Mouse (Mus musculus) limb, embryonic 12.5 days (tissue): Measurements from ENCODE around the gene Lnpk. TPM values are rescaled to one million over a fixed set of nuclear protein-coding genes. Genes with fewer than 3 reads are reported as not detected.

Experiments
- ATAC-seq: fragments of 200-750 bp; cut with Nextera tagmentation; 2 replicates; pipeline ENCODE4 v1.8.0; 2017; ENCODE audit warnings: low read depth, moderate TSS enrichment; ENCODE audit not compliant: insufficient number of reproducible peaks, insufficient read depth, low FRiP score, low TSS enrichment
- H3K27ac ChIP-seq: fragments of 300-500 bp; sonication (generic); 2 replicates; pipeline ENCODE4 v1.5.1; 2016; ENCODE audit warnings: mild to moderate bottlenecking, moderate library complexity
- H3K27me3 ChIP-seq: fragments of 300-500 bp; sonication (generic); 2 replicates; pipeline ENCODE4 v1.6.1; 2016; ENCODE audit warnings: mild to moderate bottlenecking, moderate library complexity
- H3K36me3 ChIP-seq: fragments of 300-500 bp; sonication (generic); 2 replicates; pipeline ENCODE4 v1.6.1; 2016; ENCODE audit warnings: mild to moderate bottlenecking, moderate library complexity
- H3K4me1 ChIP-seq: fragments of 300-500 bp; sonication (generic); replicated peaks from 2 replicates; pipeline ENCODE4 v1.6.1; 2016
- H3K4me2 ChIP-seq: fragments of 300-500 bp; sonication (generic); 2 replicates; pipeline ENCODE4 v1.6.1; 2016; ENCODE audit warnings: mild to moderate bottlenecking, moderate library complexity
- H3K4me3 ChIP-seq: fragments of 300-500 bp; sonication (generic); replicated peaks from 2 replicates; pipeline ENCODE4 v1.5.1; 2016; ENCODE audit warnings: mild to moderate bottlenecking
- H3K9ac ChIP-seq: fragments of 300-500 bp; sonication (generic); replicated peaks from 2 replicates; pipeline ENCODE4 v1.6.1; 2016; ENCODE audit warnings: mild to moderate bottlenecking, moderate library complexity
- H3K9me3 ChIP-seq: fragments of 300-500 bp; sonication (generic); 2 replicates; pipeline ENCODE4 v1.6.1; 2016; ENCODE audit warnings: mild to moderate bottlenecking, moderate library complexity
- WGBS: fragments of 180-500 bp; shearing (Covaris S2); methylation state at CpG from one replicate; pipeline ENCODE4 v1.1.7; 2016; 5-methylcytosine and 5-hydroxymethylcytosine counted together
- polyA plus RNA-seq: library from polyadenylated mRNA; unstranded; fragments of >200 nt; fragmentation: Nextera tagmentation; extraction: Ambion mirVana; gene quantifications from 2 replicates; pipeline ENCODE4 v1.2.1, GENCODE M21; 2016

The Lnpk gene
- polyA plus RNA-seq, 1 experiment from 2014 or later = 90.7 TPM

- H3K4me3 ChIP-seq = peak overlapping the region; percentile 97
- peak overlapping the region; percentile 95 for H3K9ac ChIP-seq
- peaks cover 9% of the 10 kb centered on the region for H3K4me1 ChIP-seq
- H3K27me3 ChIP-seq = no peaks in the 10 kb centered on the region
- peak; percentile 70; the same call in 1 of the 2 replicates for ATAC-seq
- H3K9me3 ChIP-seq = no peaks in the 10 kb centered on the region
- H3K36me3 ChIP-seq = no peaks in the 10 kb centered on the region
- peak overlapping the region; percentile 88 for H3K27ac ChIP-seq
- under 1% methylated on average over 55 of the region's 55 CpGs for WGBS
- peak overlapping the region; percentile 84 for H3K4me2 ChIP-seq
Observed at GRCm38 (mm10) chr2:74578146-74578842, 941 bp downstream of the Lnpk start.

DNA sequence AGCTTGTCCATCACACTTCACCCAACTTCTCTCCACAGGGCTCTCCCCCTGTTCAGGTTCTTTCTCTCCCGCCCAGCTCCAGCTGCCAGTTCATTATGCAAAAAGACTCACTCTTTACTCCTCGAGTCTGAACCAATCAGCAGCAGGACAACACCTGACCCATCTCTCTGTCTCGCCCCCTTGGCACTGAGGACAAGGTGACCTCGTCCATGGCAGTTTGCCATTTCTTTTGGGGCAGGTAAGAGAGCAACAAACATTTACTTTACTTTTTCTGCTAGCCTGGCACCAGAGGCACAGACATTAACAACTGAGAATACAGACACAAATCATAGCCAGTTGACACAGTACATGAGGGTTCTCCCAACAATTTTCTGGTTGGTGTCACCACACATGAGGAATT is 8.8 kb downstream of the Lnpk start:
- 75% methylated on average over 4 of the region's 4 CpGs for WGBS
- peaks cover 35% of the 10 kb centered on the region for H3K36me3 ChIP-seq
- no peaks in the 10 kb centered on the region for H3K27me3 ChIP-seq

DNA sequence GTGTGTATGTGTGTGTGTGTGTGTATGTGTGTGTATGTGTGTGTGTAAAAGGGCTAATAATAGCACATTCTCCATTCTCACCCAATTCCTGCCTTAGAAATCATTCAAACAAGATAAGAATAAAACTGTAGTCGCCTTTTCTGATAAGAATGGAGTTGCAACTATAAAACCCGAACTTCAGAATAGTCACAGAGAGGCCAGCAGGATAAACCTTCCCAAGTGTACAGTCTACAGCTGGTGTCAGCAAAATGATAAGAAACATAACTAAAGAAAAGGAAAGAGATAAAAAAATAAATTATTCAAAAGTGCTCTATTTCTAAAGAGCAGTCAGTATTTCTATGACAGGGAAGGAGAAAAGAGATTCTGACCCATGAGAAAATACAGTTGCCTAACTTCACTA is 19.4 kb downstream of the Lnpk start:
- WGBS = 94% methylated on average over 2 of the region's 2 CpGs
- no peak for ATAC-seq
- no peak overlapping the region for H3K27ac ChIP-seq

More for the DNA sequence above, 8.8 kb downstream of the Lnpk start:
- H3K27ac ChIP-seq = no peak overlapping the region
- H3K4me3 ChIP-seq = no peak overlapping the region
- H3K9ac ChIP-seq = no peak overlapping the region
- no peaks in the 10 kb centered on the region for H3K4me1 ChIP-seq
- no peaks in the 10 kb centered on the region for H3K9me3 ChIP-seq
- no peak for ATAC-seq
- no peak overlapping the region for H3K4me2 ChIP-seq

GRCm38 (mm10) chr2:74559092-74559491 is 20.1 kb downstream of the Lnpk start:
- Histone ChIP-seq H3K27me3 (no peaks in the 10 kb centered on the region), H3K4me2 (no peak overlapping the region), H3K4me3 (no peak overlapping the region), H3K9me3 (no peaks in the 10 kb centered on the region), H3K36me3 (peaks cover 34% of the 10 kb centered on the region), H3K4me1 (peaks cover 18% of the 10 kb centered on the region), H3K27ac (no peak overlapping the region), H3K9ac (no peak overlapping the region)
- ATAC-seq = no peak
- WGBS = 89% methylated on average over 2 of the region's 2 CpGs

More for the DNA sequence above, 19.4 kb downstream of the Lnpk start:
- no peak overlapping the region for H3K9ac ChIP-seq
- no peaks in the 10 kb centered on the region for H3K27me3 ChIP-seq
- H3K4me2 ChIP-seq = no peak overlapping the region
- no peaks in the 10 kb centered on the region for H3K9me3 ChIP-seq
- no peak overlapping the region for H3K4me3 ChIP-seq
- peaks cover 19% of the 10 kb centered on the region for H3K4me1 ChIP-seq
- H3K36me3 ChIP-seq = peaks cover 36% of the 10 kb centered on the region

GRCm38 (mm10) chr2:74557451-74557850 is 21.8 kb downstream of the Lnpk start:
- Histone ChIP-seq H3K4me2 (no peak overlapping the region), H3K27me3 (no peaks in the 10 kb centered on the region), H3K9me3 (0 out of 2 replicates have a peak, but pooled peaks cover 3% of the 10 kb centered on the region), H3K27ac (peak overlapping the region; percentile 57), H3K4me1 (peaks cover 16% of the 10 kb centered on the region), H3K9ac (no peak overlapping the region), H3K36me3 (peaks cover 38% of the 10 kb centered on the region), H3K4me3 (no peak overlapping the region)
- ATAC-seq = no peak
- WGBS = 69% methylated on average over 2 of the region's 2 CpGs

- Histone ChIP-seq H3K36me3 (peaks cover 30% of the 10 kb centered on the region), H3K4me3 (no peak overlapping the region), H3K9me3 (0 out of 2 replicates have a peak, but pooled peaks cover 3% of the 10 kb centered on the region), H3K4me2 (no peak overlapping the region), H3K4me1 (no peaks in the 10 kb centered on the region), H3K27ac (no peak overlapping the region), H3K27me3 (no peaks in the 10 kb centered on the region), H3K9ac (no peak overlapping the region)
- no peak for ATAC-seq
Observed at GRCm38 (mm10) chr2:74551929-74552328, 27.3 kb downstream of the Lnpk start.

DNA sequence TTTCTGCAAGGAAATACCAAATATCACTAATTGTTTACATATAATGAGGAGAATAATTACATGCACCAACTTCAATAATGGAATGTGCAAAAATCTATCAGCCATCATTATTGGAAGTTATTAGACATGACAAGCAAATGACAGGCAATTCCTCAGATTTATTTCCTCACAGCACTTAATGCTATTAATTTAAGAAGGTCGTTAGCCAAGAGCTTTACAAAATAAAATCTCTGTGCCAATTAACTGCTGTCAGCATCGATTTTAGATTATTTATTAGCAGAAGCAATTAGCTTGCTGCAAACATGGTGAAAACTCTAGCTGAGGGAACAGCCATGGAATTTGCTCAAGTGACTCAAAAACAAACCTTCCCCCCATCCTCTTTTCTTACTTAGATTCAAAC is 30.9 kb downstream of the Lnpk start:
- no peak overlapping the region for H3K4me2 ChIP-seq
- H3K9ac ChIP-seq = no peak overlapping the region
- peaks cover 23% of the 10 kb centered on the region for H3K36me3 ChIP-seq
- no peak overlapping the region for H3K4me3 ChIP-seq
- H3K27me3 ChIP-seq = no peaks in the 10 kb centered on the region
- 23% methylated on average over 2 of the region's 2 CpGs for WGBS
- no peak for ATAC-seq
- H3K9me3 ChIP-seq = 0 out of 2 replicates have a peak, but pooled peaks cover 3% of the 10 kb centered on the region
- H3K4me1 ChIP-seq = no peaks in the 10 kb centered on the region
- H3K27ac ChIP-seq = no peak overlapping the region

- Histone ChIP-seq H3K27ac (no peak overlapping the region), H3K36me3 (no peaks in the 10 kb centered on the region), H3K4me2 (no peak overlapping the region), H3K4me3 (no peak overlapping the region), H3K9me3 (no peaks in the 10 kb centered on the region), H3K4me1 (peaks cover 7% of the 10 kb centered on the region; the same call in 1 of the 2 replicates), H3K9ac (no peak overlapping the region), H3K27me3 (no peaks in the 10 kb centered on the region)
- WGBS = 52% methylated on average over 5 of the region's 5 CpGs
- ATAC-seq = no peak
Observed at GRCm38 (mm10) chr2:74508302-74508701, 70.9 kb downstream of the Lnpk start.

DNA sequence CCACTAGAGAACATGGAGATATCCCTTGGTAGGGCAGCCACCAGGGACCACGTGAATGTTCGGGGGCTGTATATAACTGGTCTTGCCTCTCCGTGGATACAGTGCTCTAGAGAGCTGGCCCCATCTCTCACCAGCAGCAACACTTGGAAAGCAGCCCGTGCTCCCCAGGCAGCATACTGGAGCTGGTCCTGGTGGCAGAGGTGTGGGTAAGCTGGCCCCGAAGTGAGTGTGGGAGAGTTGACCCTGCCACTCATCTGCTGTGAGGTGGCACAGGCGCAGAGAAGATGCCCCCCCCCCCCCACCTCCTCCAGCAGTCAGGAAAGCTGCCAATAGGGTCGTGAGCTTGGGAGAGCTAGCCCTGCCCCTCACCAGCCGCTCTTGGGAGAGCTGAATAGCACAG is 72.8 kb downstream of the Lnpk start:
- no peaks in the 10 kb centered on the region for H3K27me3 ChIP-seq
- no peaks in the 10 kb centered on the region for H3K36me3 ChIP-seq
- H3K4me1 ChIP-seq = peaks cover 7% of the 10 kb centered on the region; the same call in 1 of the 2 replicates
- H3K4me2 ChIP-seq = no peak overlapping the region
- H3K9me3 ChIP-seq = no peaks in the 10 kb centered on the region
- ATAC-seq = no peak
- WGBS = 46% methylated on average over 8 of the region's 8 CpGs
- H3K9ac ChIP-seq = no peak overlapping the region
- H3K27ac ChIP-seq = no peak overlapping the region
- H3K4me3 ChIP-seq = no peak overlapping the region

GRCm38 (mm10) chr2:74500307-74500706 is 78.9 kb downstream of the Lnpk start:
- H3K4me2 ChIP-seq = no peak overlapping the region
- H3K27ac ChIP-seq = no peak overlapping the region
- no peaks in the 10 kb centered on the region for H3K27me3 ChIP-seq
- H3K4me3 ChIP-seq = no peak overlapping the region
- ATAC-seq = no peak
- no peaks in the 10 kb centered on the region for H3K4me1 ChIP-seq
- 89% methylated on average over 2 of the region's 2 CpGs for WGBS
- H3K9ac ChIP-seq = no peak overlapping the region
- H3K9me3 ChIP-seq = no peaks in the 10 kb centered on the region
- no peaks in the 10 kb centered on the region for H3K36me3 ChIP-seq

- Histone ChIP-seq H3K4me2 (no peak overlapping the region), H3K36me3 (no peaks in the 10 kb centered on the region), H3K27me3 (no peaks in the 10 kb centered on the region), H3K9ac (no peak overlapping the region), H3K9me3 (no peaks in the 10 kb centered on the region), H3K4me1 (no peaks in the 10 kb centered on the region), H3K4me3 (no peak overlapping the region), H3K27ac (no peak overlapping the region)
- ATAC-seq = no peak
- 93% methylated on average over 5 of the region's 5 CpGs for WGBS
Observed at GRCm38 (mm10) chr2:74497851-74498250, 81.4 kb downstream of the Lnpk start.

GRCm38 (mm10) chr2:74491426-74491825 is 87.8 kb downstream of the Lnpk start:
- no peaks in the 10 kb centered on the region for H3K9me3 ChIP-seq
- no peaks in the 10 kb centered on the region for H3K36me3 ChIP-seq
- no peaks in the 10 kb centered on the region for H3K27me3 ChIP-seq
- ATAC-seq = no peak
- peak overlapping the region; percentile 4; the same call in 1 of the 2 replicates for H3K27ac ChIP-seq
- no peak overlapping the region for H3K9ac ChIP-seq
- H3K4me3 ChIP-seq = no peak overlapping the region
- H3K4me1 ChIP-seq = peaks cover 25% of the 10 kb centered on the region
- H3K4me2 ChIP-seq = peak overlapping the region; percentile 27
- 57% methylated on average over 13 of the region's 13 CpGs for WGBS
